Mouse (Mus musculus): ENCODE data around the gene Trem3. TPM values are rescaled to one million over a fixed set of nuclear protein-coding genes. Genes with fewer than 3 reads are reported as not detected.

Gene Trem3
- 100 to 1,000 TPM; 138 to 143 TPM for total RNA-seq (2023)

GRCm38 (mm10) chr17:48247221-48247928 lies at the start of gene Trem3:
TSS of gene Trem3 (plus strand) at chr17:48247777.

GRCm38 (mm10) chr17:48232518-48232917 lies 15.1 kb upstream of the Trem3 start, which contains the start of gene Trem1:
TSS of gene Trem1 (plus strand) at chr17:48232768.

GRCm38 (mm10) chr17:48263741-48264362 lies 16.3 kb downstream of the Trem3 start, which contains the start of gene Treml4:
TSS of gene Treml4 (plus strand) at chr17:48264295.

GRCm38 (mm10) chr17:48299203-48299602 lies 51.6 kb downstream of the Trem3 start, which contains the start of gene Treml2:
TSS of gene Treml2 (plus strand) at chr17:48299498.

Other genes with a start within 250 kb of the Trem3 start
- not detected for gene 1700122O11Rik, start 209.5 kb upstream of the Trem3 start, total RNA-seq (2023)
- not detected for gene 1700067P10Rik, start 158.5 kb upstream of the Trem3 start, total RNA-seq (2023)
- 10 to 100 TPM; 16.6 to 21.2 TPM for gene 9830107B12Rik, start 101.5 kb upstream of the Trem3 start, total RNA-seq (2023)
- 10 to 100 TPM; 28.2 to 34.5 TPM for gene A530064D06Rik, start 80.5 kb upstream of the Trem3 start, total RNA-seq (2023)
- gene Trem1, start 15.0 kb upstream of the Trem3 start, total RNA-seq (2023), result 100 to 1,000 TPM; 130 to 138 TPM
- 100 to 1,000 TPM; 470 to 487 TPM for gene Treml4, start 16.5 kb downstream of the Trem3 start, total RNA-seq (2023)
- 1 to 10 TPM; 6.4 to 8.9 TPM for gene Treml2, start 51.7 kb downstream of the Trem3 start, total RNA-seq (2023)
- gene B430306N03Rik, start 68.4 kb downstream of the Trem3 start, total RNA-seq (2023), result 10 to 100 TPM; 30.5 to 42.2 TPM
- 10 to 100 TPM; 31.5 to 31.9 TPM for gene Trem2, start 98.6 kb downstream of the Trem3 start, total RNA-seq (2023)
- gene Treml1, start 112.1 kb downstream of the Trem3 start, total RNA-seq (2023), result 1 to 10 TPM; 1.6 to 3.2 TPM
- gene Nfya, start 162.1 kb downstream of the Trem3 start, total RNA-seq (2023), result 100 to 1,000 TPM; 106 to 110 TPM
- 10 to 100 TPM; 18.1 to 23.8 TPM for gene Oard1, start 162.2 kb downstream of the Trem3 start, total RNA-seq (2023)
- not detected for gene Apobec2, start 185.2 kb downstream of the Trem3 start, total RNA-seq (2023)
- gene Tspo2, start 203.7 kb downstream of the Trem3 start, total RNA-seq (2023), result not detected
- gene Unc5cl, start 207.1 kb downstream of the Trem3 start, total RNA-seq (2023), result not detected

Data from monocyte, adult 59 days (primary cell).